Mouse (Mus musculus) left cerebral cortex, postnatal 36 days (tissue): ENCODE measurements around the gene Tbck. TPM values are rescaled to one million over a fixed set of nuclear protein-coding genes. Genes with fewer than 3 reads are reported as not detected.

Experiments
- DNase-seq, 2 experiments: peaks; one replicate each; pipeline ENCODE4 v3.0.0; 2021 to 2022; ENCODE audit warnings: low spot score in 2 of 2, mixed read lengths in 1 of 2
- intact Hi-C: fragments of 180-260 bp; cut with DNase I; formaldehyde crosslinking; loops from one replicate; pipeline ENCODE4 v1.15.1; 2025
- total RNA-seq, 2 experiments: library from RNA; stranded (reverse); gene quantifications; 2 replicates each; pipeline ENCODE4 v1.2.3; 2021

Tbck gene
- total RNA-seq, 2 experiments from 2014 or later, result 28.8 to 31.2 TPM

DNA sequence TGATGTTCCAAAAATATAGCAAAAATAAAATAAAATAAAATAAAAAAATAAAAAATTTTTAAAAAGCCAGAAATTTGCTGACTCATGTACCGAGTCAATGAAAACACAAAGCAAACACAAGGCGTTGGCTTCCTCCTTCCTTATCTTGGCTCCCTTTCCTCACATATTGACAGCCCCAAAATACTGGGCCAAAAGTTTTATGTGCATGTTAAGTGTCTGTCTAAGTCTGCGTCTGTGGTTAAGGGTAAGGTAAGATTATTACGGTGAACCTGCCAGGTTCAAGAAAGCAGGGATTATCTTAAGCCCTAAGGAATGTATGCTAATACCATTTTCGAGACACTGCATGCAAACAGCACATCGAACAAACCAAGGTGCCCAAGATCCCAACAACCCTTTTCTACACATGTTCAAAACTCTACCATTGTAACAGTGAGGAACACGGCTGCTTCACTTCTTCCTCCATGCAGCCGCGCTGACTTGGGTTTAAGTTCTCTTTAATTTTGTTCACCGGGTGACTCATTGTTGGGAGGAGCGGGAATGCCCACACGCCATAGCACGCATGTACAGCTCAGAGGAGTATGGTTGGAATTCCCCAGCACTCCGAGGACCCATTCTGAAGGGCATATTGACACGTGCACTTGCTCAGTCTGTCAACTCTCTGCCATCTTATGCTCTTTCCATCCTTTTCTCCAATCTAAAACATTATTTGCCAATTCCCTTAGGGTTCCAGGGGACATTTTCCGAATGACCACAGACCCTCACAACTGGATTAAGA lies 203.3 kb downstream of the Tbck start:
- intact Hi-C loops, result no loop called here
- no peak for DNase-seq

Other genes with a start within 250 kb of the Tbck start
- not detected for gene Gimd1, start 54.3 kb upstream of the Tbck start, total RNA-seq
- gene Aimp1, start 226 bp downstream of the Tbck start, total RNA-seq, result 10 to 100 TPM; 51.9 to 55.3 TPM